Mouse (Mus musculus) bone marrow macrophage, adult 2 months (primary cell): ENCODE results near the gene Ndufa4l2. TPM values are rescaled to one million over a fixed set of nuclear protein-coding genes. Genes with fewer than 3 reads are reported as not detected.

ENCODE experiments used
- H3K27ac ChIP-seq: 2 replicates; pipeline ENCODE4 v1.5.1; 2012; ENCODE audit warnings: low read depth, low read length; ENCODE audit not compliant: insufficient read depth
- H3K4me1 ChIP-seq: 2 replicates; pipeline ENCODE4 v1.6.1; 2012; ENCODE audit warnings: low read length; ENCODE audit not compliant: control insufficient read depth, insufficient read depth
- H3K4me3 ChIP-seq: 2 replicates; pipeline ENCODE4 v1.5.1; 2012; ENCODE audit warnings: mild to moderate bottlenecking, low read length, moderate library complexity; ENCODE audit not compliant: insufficient read depth
- CTCF ChIP-seq: IDR thresholded peaks from 2 replicates; pipeline ENCODE4 v1.5.1; 2012; ENCODE audit warnings: low read depth, mild to moderate bottlenecking, low read length, moderate library complexity
- POLR2A ChIP-seq: IDR thresholded peaks from 2 replicates; pipeline ENCODE4 v1.6.1; 2012; ENCODE audit warnings: mild to moderate bottlenecking, low read depth, low read length, borderline replicate concordance
- polyA plus RNA-seq: library from polyadenylated mRNA; stranded (reverse); fragments of >200 nt; gene quantifications from 2 replicates; pipeline ENCODE4 v1.2.4, GENCODE M21; 2012; ENCODE audit not compliant: missing spikeins, insufficient read depth, insufficient read length

Ndufa4l2 gene
- polyA plus RNA-seq, 1 experiment: not detected

DNA sequence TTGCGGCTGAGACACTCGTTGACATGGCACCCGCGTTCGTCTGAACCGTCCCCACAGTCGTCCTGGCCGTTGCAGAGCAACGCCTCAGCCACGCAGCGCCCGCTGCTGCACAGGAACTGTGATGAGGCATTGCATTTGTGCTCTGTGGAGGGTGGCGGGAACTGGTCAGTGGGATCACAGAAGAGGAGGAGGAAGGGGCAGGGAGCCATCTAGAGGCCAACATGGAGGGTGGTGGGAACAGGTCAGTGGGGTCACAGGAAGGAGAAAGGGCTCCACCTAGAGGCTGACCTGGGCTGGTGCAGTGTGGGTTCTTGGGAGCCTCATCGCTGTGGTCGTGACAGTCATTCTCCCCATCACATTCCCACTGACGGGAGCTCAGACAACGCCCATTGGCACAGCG is 40.9 kb downstream of the Ndufa4l2 start:
- Histone ChIP-seq H3K4me1 (no peaks in the 10 kb centered on the region), H3K4me3 (no peak overlapping the region), H3K27ac (no peak overlapping the region)
- TF ChIP-seq POLR2A (no peak), CTCF (peak; percentile 54)

DNA sequence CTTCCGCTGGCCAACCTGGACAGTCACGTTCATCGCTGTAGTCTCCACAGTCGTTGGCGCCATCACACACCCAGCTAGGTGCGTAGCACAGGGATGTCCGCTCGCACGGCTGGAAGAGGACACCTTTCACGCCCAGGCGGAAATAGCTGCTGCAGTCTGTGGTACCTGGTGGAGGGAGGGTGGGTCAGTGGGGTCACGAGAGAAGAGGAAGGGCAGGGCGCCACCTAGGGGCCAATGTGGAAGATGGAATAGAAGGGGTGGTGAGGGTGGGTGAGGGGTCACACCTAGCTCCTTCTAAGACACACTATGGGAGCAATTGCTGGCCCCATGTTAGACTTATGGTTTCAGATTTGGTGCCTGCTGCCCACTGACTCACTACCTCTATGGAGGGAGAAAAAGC is 42.6 kb downstream of the Ndufa4l2 start:
- H3K4me3 ChIP-seq: no peak overlapping the region
- H3K4me1 ChIP-seq: no peaks in the 10 kb centered on the region
- TF ChIP-seq CTCF (peak; percentile 67), POLR2A (no peak)
- no peak overlapping the region for H3K27ac ChIP-seq

DNA sequence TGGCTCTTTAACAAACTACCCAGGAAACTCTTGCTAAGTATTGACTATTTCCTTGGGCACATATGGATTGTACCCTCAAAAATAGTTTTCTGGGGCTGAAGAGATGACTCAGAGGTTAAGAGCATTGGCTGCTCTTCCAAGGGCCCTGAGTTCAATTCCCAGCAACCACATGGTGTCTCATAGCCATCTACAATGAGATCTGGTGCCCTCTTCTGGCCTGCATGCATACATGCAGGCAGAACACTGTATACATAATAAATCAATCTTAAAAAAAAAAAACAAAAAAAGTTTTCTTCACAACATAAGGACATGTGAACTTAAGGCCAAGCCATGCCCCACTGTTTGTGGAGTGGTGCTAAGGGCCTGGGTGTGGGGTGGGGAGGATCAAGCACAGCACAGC is 46.4 kb downstream of the Ndufa4l2 start:
- no peak for TF ChIP-seq POLR2A
- H3K27ac ChIP-seq: no peak overlapping the region
- H3K4me3 ChIP-seq: no peak overlapping the region
- H3K4me1 ChIP-seq: no peaks in the 10 kb centered on the region

DNA sequence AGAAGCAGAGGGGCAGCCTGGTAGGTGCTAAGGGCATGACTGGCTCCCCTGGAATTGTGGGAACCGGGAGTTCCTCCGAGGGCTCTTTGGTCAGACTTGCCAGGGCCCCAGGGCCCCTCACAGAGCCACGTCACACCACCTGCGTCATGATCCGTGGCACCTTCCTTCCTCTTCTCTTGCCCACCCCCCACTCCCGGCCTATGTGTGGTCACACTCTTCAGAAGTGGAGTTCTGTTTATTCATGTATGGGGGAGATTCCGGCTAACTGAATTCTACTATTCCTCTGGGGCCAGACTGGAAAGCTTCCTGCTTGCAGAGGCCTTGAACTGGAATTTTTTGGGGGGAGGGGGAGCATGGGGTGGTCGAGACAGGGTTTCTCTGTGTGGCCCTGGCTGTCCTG is 49.1 kb downstream of the Ndufa4l2 start:
- no peaks in the 10 kb centered on the region for H3K4me1 ChIP-seq
- no peak overlapping the region for H3K27ac ChIP-seq
- TF ChIP-seq POLR2A: no peak
- TF ChIP-seq CTCF: no peak
- H3K4me3 ChIP-seq: no peak overlapping the region

DNA sequence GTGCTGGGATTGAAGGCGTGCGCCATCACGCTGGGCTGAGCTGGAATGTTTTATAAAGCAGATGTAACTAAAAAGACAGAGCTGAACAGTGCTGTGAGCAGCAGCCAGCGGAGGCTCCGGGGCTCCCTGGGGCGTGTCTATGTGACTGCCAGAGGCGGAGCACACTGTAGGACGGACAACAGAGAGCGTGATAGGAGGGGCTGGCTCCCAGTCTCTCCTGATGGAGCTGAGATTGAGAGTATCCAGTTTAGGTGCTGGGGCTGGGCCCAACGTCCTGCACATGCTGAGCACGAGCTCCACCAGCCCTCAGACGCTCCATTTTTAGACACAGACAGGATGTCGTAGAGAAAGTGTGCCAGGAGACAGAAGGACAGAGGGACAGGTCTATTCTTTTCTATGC is 49.5 kb downstream of the Ndufa4l2 start:
- Histone ChIP-seq H3K27ac (no peak overlapping the region), H3K4me1 (no peaks in the 10 kb centered on the region), H3K4me3 (no peak overlapping the region)
- TF ChIP-seq POLR2A (no peak), CTCF (no peak)

Other genes starting within 250 kb of the Ndufa4l2 start
- 119 and 121 TPM in 2 replicates for gene Dctn2, start 248.6 kb upstream of the Ndufa4l2 start, polyA plus RNA-seq
- 45.8 and 53.4 TPM in 2 replicates for gene Mbd6, start 225.9 kb upstream of the Ndufa4l2 start, polyA plus RNA-seq
- 29.4 and 34.9 TPM in 2 replicates for gene Mars, start 203.2 kb upstream of the Ndufa4l2 start, polyA plus RNA-seq
- gene Arhgap9, start 193.0 kb upstream of the Ndufa4l2 start, polyA plus RNA-seq: 131 and 146 TPM in 2 replicates
- not detected in 2 replicates for gene Gli1, start 173.0 kb upstream of the Ndufa4l2 start, polyA plus RNA-seq
- gene Inhbe, start 160.6 kb upstream of the Ndufa4l2 start, polyA plus RNA-seq: not detected in 2 replicates
- not detected in 2 replicates for gene Inhbc, start 144.5 kb upstream of the Ndufa4l2 start, polyA plus RNA-seq
- 134 and 144 TPM in 2 replicates for gene R3hdm2, start 134.6 kb upstream of the Ndufa4l2 start, polyA plus RNA-seq
- gene Stac3, start 13.3 kb upstream of the Ndufa4l2 start, polyA plus RNA-seq: 1.5 and 2.7 TPM in 2 replicates
- gene Shmt2, start 7.5 kb downstream of the Ndufa4l2 start, polyA plus RNA-seq: 21.0 and 22.8 TPM in 2 replicates
- gene Nxph4, start 19.6 kb downstream of the Ndufa4l2 start, polyA plus RNA-seq: not detected in 2 replicates
- 361 and 418 TPM in 2 replicates for gene Lrp1, start 106.2 kb downstream of the Ndufa4l2 start, polyA plus RNA-seq
- 128 and 144 TPM in 2 replicates for gene Stat6, start 128.0 kb downstream of the Ndufa4l2 start, polyA plus RNA-seq
- 11.0 and 13.5 TPM in 2 replicates for gene Nemp1, start 151.9 kb downstream of the Ndufa4l2 start, polyA plus RNA-seq
- 21.4 and 25.4 TPM in 2 replicates for gene Nab2, start 153.6 kb downstream of the Ndufa4l2 start, polyA plus RNA-seq
- gene Myo1a, start 190.2 kb downstream of the Ndufa4l2 start, polyA plus RNA-seq: 0.31 TPM in 1 of 2 replicates, not detected in the other
- not detected in 2 replicates for gene Tac2, start 209.5 kb downstream of the Ndufa4l2 start, polyA plus RNA-seq
- gene Zbtb39, start 224.6 kb downstream of the Ndufa4l2 start, polyA plus RNA-seq: 4.4 and 4.6 TPM in 2 replicates
- gene Gpr182, start 236.8 kb downstream of the Ndufa4l2 start, polyA plus RNA-seq: not detected in 2 replicates
- gene Rdh1, start 244.8 kb downstream of the Ndufa4l2 start, polyA plus RNA-seq: not detected in 2 replicates
- gene Rdh16f1, start 244.8 kb downstream of the Ndufa4l2 start, polyA plus RNA-seq: not detected in 2 replicates